Mouse (Mus musculus): Measurements from ENCODE around the gene Rer1. TPM values are rescaled to one million over a fixed set of nuclear protein-coding genes. Genes with fewer than 3 reads are reported as not detected.

The Rer1 gene
- polyA plus RNA-seq, 1 experiment from 2014 or later = 139 TPM

DNA sequence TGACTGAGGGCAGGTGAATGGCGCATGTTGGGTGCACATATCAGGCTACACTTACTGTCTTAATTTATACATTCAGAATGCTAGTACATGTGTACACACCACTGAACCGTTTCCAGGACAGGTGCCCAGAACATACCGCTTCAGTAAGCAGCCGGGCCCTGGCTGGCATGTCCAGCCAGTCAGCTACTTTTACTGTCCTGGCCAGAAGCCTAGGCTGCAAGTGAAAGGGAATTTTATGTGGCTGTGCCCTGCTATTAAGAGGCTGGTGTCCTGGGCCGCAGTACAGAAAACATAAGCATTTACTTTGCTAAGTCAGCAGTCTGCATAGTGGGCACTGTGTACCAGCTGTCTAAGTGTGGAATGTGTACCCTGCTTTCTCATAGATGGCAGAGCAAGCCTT, 15.3 kb downstream of the Rer1 start:
- WGBS = 95% methylated on average over 5 of the region's 5 CpGs
- H3K4me3 ChIP-seq (replicated peaks; ENCODE audit: low read depth, low read length) = no peak overlapping the region
- DNase-seq (no peak), ATAC-seq (ENCODE audit: low FRiP score, low TSS enrichment) (no peak)
- H3K4me2 ChIP-seq (ENCODE audit: low read length) = no peak overlapping the region
- H3K36me3 ChIP-seq (ENCODE audit: control insufficient read depth, insufficient read depth, low read length) = peaks cover 75% of the 10 kb centered on the region
- H3K9ac ChIP-seq (replicated peaks; ENCODE audit: low read length) = no peak overlapping the region
- H3K4me1 ChIP-seq (ENCODE audit: control insufficient read depth, insufficient read depth, low read length) = peaks cover 13% of the 10 kb centered on the region
- no peak overlapping the region for H3K27ac ChIP-seq (replicated peaks; ENCODE audit: low read depth, low read length)
- H3K27me3 ChIP-seq (ENCODE audit: control insufficient read depth, insufficient read depth, low read length) = no peaks in the 10 kb centered on the region
- no peaks in the 10 kb centered on the region for H3K9me3 ChIP-seq (ENCODE audit: control insufficient read depth, low read length)

DNA sequence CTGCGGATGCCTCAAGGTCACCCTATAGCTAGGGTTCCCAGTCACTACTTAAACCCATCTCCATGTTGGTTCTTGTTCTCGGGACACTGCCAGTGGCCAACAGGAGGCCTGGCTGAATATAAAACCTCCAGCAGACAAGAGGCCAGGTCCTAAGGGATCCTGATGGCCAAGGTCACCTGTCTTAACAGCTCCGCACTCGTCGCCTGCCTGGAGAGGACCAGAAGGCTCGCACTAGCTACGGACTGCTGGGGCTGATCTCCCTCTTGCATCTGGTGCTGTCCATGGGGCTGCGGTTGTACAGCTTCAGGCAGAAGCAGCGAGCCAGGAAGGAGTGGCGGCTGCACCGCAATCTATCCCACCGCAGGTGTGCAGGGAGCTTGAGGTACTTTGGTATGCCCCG, 16.0 kb downstream of the Rer1 start:
- H3K36me3 ChIP-seq (ENCODE audit: control insufficient read depth, insufficient read depth, low read length) = peaks cover 68% of the 10 kb centered on the region
- H3K4me2 ChIP-seq (ENCODE audit: low read length) = no peak overlapping the region
- 93% methylated on average over 13 of the region's 13 CpGs for WGBS
- H3K27me3 ChIP-seq (ENCODE audit: control insufficient read depth, insufficient read depth, low read length) = no peaks in the 10 kb centered on the region
- DNase-seq = no peak
- H3K9me3 ChIP-seq (ENCODE audit: control insufficient read depth, low read length) = no peaks in the 10 kb centered on the region
- no peak overlapping the region for H3K4me3 ChIP-seq (replicated peaks; ENCODE audit: low read depth, low read length)
- no peak overlapping the region for H3K9ac ChIP-seq (replicated peaks; ENCODE audit: low read length)
- H3K27ac ChIP-seq (replicated peaks; ENCODE audit: low read depth, low read length) = no peak overlapping the region
- ATAC-seq (ENCODE audit: low FRiP score, low TSS enrichment) = no peak
- H3K4me1 ChIP-seq (ENCODE audit: control insufficient read depth, insufficient read depth, low read length) = peaks cover 13% of the 10 kb centered on the region

DNA sequence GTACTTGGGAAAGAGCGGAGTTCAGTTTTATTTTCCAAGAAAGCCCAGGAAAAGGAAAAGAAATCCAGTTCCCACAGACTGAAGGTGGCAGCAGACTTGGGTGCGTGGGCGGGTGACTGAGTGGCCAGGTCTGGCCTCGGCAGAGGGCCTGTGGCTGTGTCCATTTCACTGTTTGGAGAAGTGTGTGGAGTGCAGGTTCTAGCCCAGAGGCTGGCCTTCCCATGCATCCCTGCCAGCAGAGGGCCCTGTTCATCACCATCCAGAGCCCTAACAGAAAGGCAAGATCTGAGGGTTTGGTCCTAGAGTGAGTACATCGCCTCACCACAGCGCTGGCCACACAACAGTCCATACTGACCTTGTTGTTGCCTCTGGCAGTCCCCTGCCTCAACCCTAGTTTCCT, 17.0 kb downstream of the Rer1 start:
- no peak overlapping the region for H3K4me3 ChIP-seq (replicated peaks; ENCODE audit: low read depth, low read length)
- peaks cover 13% of the 10 kb centered on the region for H3K4me1 ChIP-seq (ENCODE audit: control insufficient read depth, insufficient read depth, low read length)
- DNase-seq (no peak), ATAC-seq (ENCODE audit: low FRiP score, low TSS enrichment) (no peak)
- no peak overlapping the region for H3K27ac ChIP-seq (replicated peaks; ENCODE audit: low read depth, low read length)
- no peak overlapping the region for H3K4me2 ChIP-seq (ENCODE audit: low read length)
- no peak overlapping the region for H3K9ac ChIP-seq (replicated peaks; ENCODE audit: low read length)
- H3K9me3 ChIP-seq (ENCODE audit: control insufficient read depth, low read length) = no peaks in the 10 kb centered on the region
- peaks cover 57% of the 10 kb centered on the region for H3K36me3 ChIP-seq (ENCODE audit: control insufficient read depth, insufficient read depth, low read length)
- H3K27me3 ChIP-seq (ENCODE audit: control insufficient read depth, insufficient read depth, low read length) = no peaks in the 10 kb centered on the region
- 88% methylated on average over 6 of the region's 6 CpGs for WGBS

DNA sequence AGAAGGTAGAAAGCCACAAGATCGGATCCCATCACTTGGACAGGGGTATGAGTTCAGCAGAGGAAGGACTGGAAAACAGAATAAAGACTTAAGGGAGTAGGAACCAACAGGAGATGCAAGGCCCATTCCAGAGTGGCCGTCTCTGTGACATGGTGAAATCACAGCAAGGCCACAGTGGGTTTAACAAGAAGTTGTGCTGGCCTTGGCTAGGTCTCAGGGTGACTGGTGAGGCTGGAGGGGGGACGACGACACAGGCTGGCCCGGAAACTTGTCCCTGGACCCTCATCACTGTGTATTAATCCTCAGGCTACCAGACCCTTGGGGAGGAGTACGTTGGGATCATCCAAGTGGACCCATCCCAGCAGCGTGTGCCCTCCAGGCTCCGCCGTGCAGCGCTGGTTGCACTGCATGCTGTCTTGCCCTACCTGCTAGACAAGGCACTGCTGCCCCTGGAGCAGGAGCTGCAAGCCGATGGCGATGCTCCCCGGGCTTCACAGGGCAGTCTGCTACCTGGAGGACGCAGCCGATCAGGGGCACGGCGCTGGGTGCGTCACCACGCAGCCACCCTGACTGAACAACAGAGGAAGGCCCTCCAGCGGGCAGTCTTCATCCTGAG, 17.7 kb downstream of the Rer1 start:
- no peak overlapping the region for H3K4me3 ChIP-seq (replicated peaks; ENCODE audit: low read depth, low read length)
- H3K4me2 ChIP-seq (ENCODE audit: low read length) = no peak overlapping the region
- no peak overlapping the region for H3K9ac ChIP-seq (replicated peaks; ENCODE audit: low read length)
- ATAC-seq (ENCODE audit: low FRiP score, low TSS enrichment) (no peak), DNase-seq (no peak)
- H3K36me3 ChIP-seq (ENCODE audit: control insufficient read depth, insufficient read depth, low read length) = peaks cover 50% of the 10 kb centered on the region
- peaks cover 13% of the 10 kb centered on the region for H3K4me1 ChIP-seq (ENCODE audit: control insufficient read depth, insufficient read depth, low read length)
- no peak overlapping the region for H3K27ac ChIP-seq (replicated peaks; ENCODE audit: low read depth, low read length)
- H3K27me3 ChIP-seq (ENCODE audit: control insufficient read depth, insufficient read depth, low read length) = no peaks in the 10 kb centered on the region
- WGBS = 92% methylated on average over 20 of the region's 20 CpGs
- H3K9me3 ChIP-seq (ENCODE audit: control insufficient read depth, low read length) = no peaks in the 10 kb centered on the region

DNA sequence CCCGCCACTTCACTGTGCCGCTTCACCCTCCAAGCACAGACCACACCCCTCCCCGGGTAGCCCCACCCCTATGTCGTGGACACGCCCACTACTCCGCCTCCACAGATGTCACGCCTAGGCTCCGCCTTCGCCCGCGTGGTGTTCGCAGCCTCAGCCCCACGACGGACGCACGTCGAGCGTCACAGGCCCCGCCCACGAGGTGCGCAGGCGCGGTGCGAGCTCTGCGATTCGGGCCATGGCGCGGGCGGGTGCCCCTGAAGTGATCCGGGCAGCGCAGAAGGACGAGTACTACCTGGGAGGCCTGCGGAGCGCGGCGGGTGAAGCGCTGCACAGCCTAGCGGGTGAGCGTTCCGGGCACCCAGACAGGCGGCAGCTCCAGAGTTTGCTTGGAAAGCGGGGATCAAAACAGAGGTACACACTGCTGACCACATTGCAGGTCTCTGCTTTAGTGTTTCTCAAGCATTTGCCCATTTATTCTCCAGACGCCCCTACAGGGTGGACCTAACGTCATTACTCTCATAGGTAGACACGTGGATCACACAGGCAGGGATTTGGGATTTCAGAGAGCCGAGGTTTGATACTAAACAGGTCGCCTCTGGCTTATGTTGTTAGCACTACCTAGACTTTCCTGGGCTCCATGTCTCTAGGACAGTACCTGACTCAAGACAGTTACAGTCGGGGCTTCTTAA, 19.2 kb downstream of the Rer1 start, which contains the start of gene Pex10:
Pex10 (plus strand) TSS at position 183 of the 689 bp plus-strand sequence.
- DNase-seq = peak; percentile 99
- H3K36me3 ChIP-seq (ENCODE audit: control insufficient read depth, insufficient read depth, low read length) = peaks cover 37% of the 10 kb centered on the region
- peak; percentile 94 for ATAC-seq (ENCODE audit: low FRiP score, low TSS enrichment)
- no peaks in the 10 kb centered on the region for H3K9me3 ChIP-seq (ENCODE audit: control insufficient read depth, low read length)
- peaks cover 13% of the 10 kb centered on the region for H3K4me1 ChIP-seq (ENCODE audit: control insufficient read depth, insufficient read depth, low read length)
- H3K27ac ChIP-seq (replicated peaks; ENCODE audit: low read depth, low read length) = peak within 1 kb of the TSS; percentile 62
- peak within 1 kb of the TSS; percentile 90 for H3K4me2 ChIP-seq (ENCODE audit: low read length)
- peak within 1 kb of the TSS; percentile 78 for H3K9ac ChIP-seq (replicated peaks; ENCODE audit: low read length)
- H3K27me3 ChIP-seq (ENCODE audit: control insufficient read depth, insufficient read depth, low read length) = no peaks in the 10 kb centered on the region
- peak within 1 kb of the TSS; percentile 63 for H3K4me3 ChIP-seq (replicated peaks; ENCODE audit: low read depth, low read length)
- WGBS = under 1% methylated on average over 48 of the region's 48 CpGs

DNA sequence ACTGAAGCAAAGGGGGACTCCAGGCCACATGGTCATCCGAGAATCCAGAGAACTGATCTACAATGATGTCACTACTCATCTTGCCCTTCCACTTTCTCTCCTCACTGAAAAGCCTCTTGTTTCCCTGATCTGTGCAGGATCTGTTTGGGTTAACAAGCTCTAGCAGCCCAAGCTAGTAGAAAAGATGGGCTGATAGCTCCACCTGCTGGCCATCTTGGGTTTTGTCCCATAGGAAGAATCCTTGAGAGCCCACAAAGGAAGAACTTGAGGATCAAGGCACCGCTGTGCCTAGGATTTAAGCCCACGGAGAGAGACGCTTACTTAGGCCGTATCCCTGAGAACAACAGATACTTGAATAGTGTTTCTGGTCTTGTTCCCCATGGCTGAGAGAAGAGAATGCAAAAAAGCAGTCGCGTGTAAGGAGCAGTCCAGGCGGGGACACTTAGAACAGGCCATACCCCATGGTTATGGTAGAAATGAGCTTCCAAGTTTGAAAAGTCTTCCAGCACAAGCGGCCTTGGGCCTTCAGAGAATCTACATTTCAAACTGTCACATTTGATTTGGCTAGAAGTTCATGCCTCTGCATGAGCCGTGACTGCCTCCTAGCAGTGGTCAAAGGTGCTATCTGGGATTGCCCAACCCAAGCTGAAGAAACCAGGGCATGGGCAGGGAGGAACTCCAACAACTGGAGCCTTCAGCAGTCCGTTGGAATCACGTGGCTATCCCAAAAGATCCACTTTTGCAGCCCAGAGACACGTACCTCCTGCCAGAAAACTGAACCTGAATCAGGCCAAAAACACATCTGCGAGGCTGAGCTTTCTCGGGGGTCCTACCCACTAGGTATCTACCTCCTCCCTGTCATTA, 20.0 kb downstream of the Rer1 start:
- 3% methylated on average over 15 of the region's 15 CpGs for WGBS
- Histone ChIP-seq H3K9ac (replicated peaks; ENCODE audit: low read length) (peak overlapping the region; percentile 78; the same call in 1 of the 2 replicates), H3K27ac (replicated peaks; ENCODE audit: low read depth, low read length) (peak overlapping the region; percentile 62), H3K4me1 (ENCODE audit: control insufficient read depth, insufficient read depth, low read length) (peaks cover 13% of the 10 kb centered on the region), H3K4me2 (ENCODE audit: low read length) (peak overlapping the region; percentile 90), H3K27me3 (ENCODE audit: control insufficient read depth, insufficient read depth, low read length) (no peaks in the 10 kb centered on the region), H3K4me3 (replicated peaks; ENCODE audit: low read depth, low read length) (peak overlapping the region; percentile 63), H3K36me3 (ENCODE audit: control insufficient read depth, insufficient read depth, low read length) (peaks cover 29% of the 10 kb centered on the region), H3K9me3 (ENCODE audit: control insufficient read depth, low read length) (no peaks in the 10 kb centered on the region)
- DNase-seq = peak; percentile 97
- ATAC-seq (ENCODE audit: low FRiP score, low TSS enrichment) = peak; percentile 56

DNA sequence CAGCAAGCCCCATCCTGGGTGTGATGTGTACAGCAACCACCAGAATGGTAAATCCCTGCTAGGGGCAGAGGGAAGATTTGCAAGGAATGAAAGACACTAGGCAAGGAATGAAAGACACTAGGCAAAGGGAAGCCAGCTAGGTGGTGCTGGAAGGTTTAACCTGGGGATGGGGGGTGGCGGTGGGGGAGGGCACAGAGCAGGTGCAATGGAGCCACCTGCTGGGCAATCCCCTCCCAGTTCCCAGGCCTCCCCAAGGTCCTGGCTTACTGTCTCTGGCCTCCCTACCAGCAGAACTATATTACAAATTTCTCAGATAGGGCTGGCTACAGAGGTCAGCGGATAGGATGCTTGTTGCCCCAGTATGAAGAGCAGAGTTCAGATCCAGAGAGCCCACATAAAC, 21.7 kb downstream of the Rer1 start:
- H3K9me3 ChIP-seq (ENCODE audit: control insufficient read depth, low read length) = no peaks in the 10 kb centered on the region
- H3K4me1 ChIP-seq (ENCODE audit: control insufficient read depth, insufficient read depth, low read length) = peaks cover 13% of the 10 kb centered on the region
- no peak overlapping the region for H3K4me2 ChIP-seq (ENCODE audit: low read length)
- ATAC-seq (ENCODE audit: low FRiP score, low TSS enrichment) = no peak
- H3K9ac ChIP-seq (replicated peaks; ENCODE audit: low read length) = no peak overlapping the region
- no peak overlapping the region for H3K4me3 ChIP-seq (replicated peaks; ENCODE audit: low read depth, low read length)
- peaks cover 12% of the 10 kb centered on the region for H3K36me3 ChIP-seq (ENCODE audit: control insufficient read depth, insufficient read depth, low read length)
- no peak overlapping the region for H3K27ac ChIP-seq (replicated peaks; ENCODE audit: low read depth, low read length)
- DNase-seq = no peak
- 63% methylated on average over 2 of the region's 2 CpGs for WGBS
- H3K27me3 ChIP-seq (ENCODE audit: control insufficient read depth, insufficient read depth, low read length) = no peaks in the 10 kb centered on the region

DNA sequence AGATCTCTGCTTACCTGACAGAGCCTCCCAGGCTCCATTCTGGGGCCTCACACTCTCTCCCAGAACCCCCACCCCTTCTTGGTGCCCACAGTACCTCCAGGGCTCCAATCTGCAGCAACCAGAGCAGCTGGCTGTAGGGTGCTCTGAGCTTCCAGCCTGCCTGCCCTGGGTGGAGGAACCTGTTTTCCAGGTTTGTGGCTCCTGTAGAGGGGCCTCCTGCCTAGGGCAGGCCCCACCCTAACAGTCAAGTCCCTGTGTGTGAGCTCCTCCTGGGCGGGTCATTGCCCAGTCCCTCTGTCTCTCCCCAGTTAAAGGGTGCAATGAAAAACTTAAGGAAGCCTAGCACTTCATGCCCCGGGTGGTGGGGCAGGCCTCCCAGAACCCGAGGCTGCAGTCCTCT, 22.3 kb downstream of the Rer1 start:
- H3K27me3 ChIP-seq (ENCODE audit: control insufficient read depth, insufficient read depth, low read length) = no peaks in the 10 kb centered on the region
- no peak for ATAC-seq (ENCODE audit: low FRiP score, low TSS enrichment)

More for the DNA sequence above, 22.3 kb downstream of the Rer1 start:
- H3K4me1 ChIP-seq (ENCODE audit: control insufficient read depth, insufficient read depth, low read length) = peaks cover 13% of the 10 kb centered on the region
- 54% methylated on average over 3 of the region's 3 CpGs for whole genome bisulfite sequencing
- peaks cover 6% of the 10 kb centered on the region for H3K36me3 ChIP-seq (ENCODE audit: control insufficient read depth, insufficient read depth, low read length)
- no peak for DNase-seq
- no peak overlapping the region for H3K4me2 ChIP-seq (ENCODE audit: low read length)
- H3K27ac ChIP-seq (replicated peaks; ENCODE audit: low read depth, low read length) = no peak overlapping the region
- H3K9ac ChIP-seq (replicated peaks; ENCODE audit: low read length) = no peak overlapping the region
- H3K4me3 ChIP-seq (replicated peaks; ENCODE audit: low read depth, low read length) = no peak overlapping the region
- H3K9me3 ChIP-seq (ENCODE audit: control insufficient read depth, low read length) = no peaks in the 10 kb centered on the region

All from midbrain, embryonic 14.5 days (tissue).